Mouse (Mus musculus): Measurements from ENCODE around the gene Abcg8. TPM values are rescaled to one million over a fixed set of nuclear protein-coding genes. Genes with fewer than 3 reads are reported as not detected.
A peak's percentile ranks its signal among the peaks of the same experiment; 100 is the strongest.

Gene Abcg8
- total and polyA plus RNA-seq, 2 experiments, result 65.5 to 115 TPM

GRCm38 (mm10) chr17:84665053-84665452 is 11.0 kb upstream of the Abcg8 start:
- H3K4me3 ChIP-seq (ENCODE audit: insufficient read depth, low read depth, low read length), result no peak overlapping the region
- no peak for DNase-seq (ENCODE audit: extremely low read depth, low read depth, low spot score)
- WGBS, result 76% methylated on average over 10 of the region's 10 CpGs
- H3K36me3 ChIP-seq (ENCODE audit: control insufficient read depth, insufficient read depth, low read length), result peaks cover 41% of the 10 kb centered on the region
- no peak overlapping the region for H3K27ac ChIP-seq (replicated peaks; ENCODE audit: insufficient read depth, low read depth, low read length)
- no peak overlapping the region for H3K9ac ChIP-seq (ENCODE audit: low read depth, low read length)
- no peaks in the 10 kb centered on the region for H3K79me2 ChIP-seq (ENCODE audit: control insufficient read depth, insufficient read depth, low read length)
- no peaks in the 10 kb centered on the region for H3K27me3 ChIP-seq (ENCODE audit: control insufficient read depth, insufficient read depth, low read length)
- no peaks in the 10 kb centered on the region for H3K4me1 ChIP-seq (ENCODE audit: control insufficient read depth, insufficient read depth, low read length)
- TF ChIP-seq CTCF (IDR thresholded peaks at IDR 0.05; ENCODE audit: low read depth, low read length) (no peak), POLR2A (IDR thresholded peaks at IDR 0.05; ENCODE audit: extremely low read depth, insufficient read depth, low read length) (no peak)

- 78% methylated on average over 9 of the region's 9 CpGs for WGBS
- Histone ChIP-seq H3K79me2 (ENCODE audit: control insufficient read depth, insufficient read depth, low read length) (no peaks in the 10 kb centered on the region), H3K4me3 (ENCODE audit: insufficient read depth, low read depth, low read length) (no peak overlapping the region), H3K27me3 (ENCODE audit: control insufficient read depth, insufficient read depth, low read length) (no peaks in the 10 kb centered on the region), H3K4me1 (ENCODE audit: control insufficient read depth, insufficient read depth, low read length) (no peaks in the 10 kb centered on the region), H3K9ac (ENCODE audit: low read depth, low read length) (no peak overlapping the region), H3K27ac (replicated peaks; ENCODE audit: insufficient read depth, low read depth, low read length) (no peak overlapping the region), H3K36me3 (ENCODE audit: control insufficient read depth, insufficient read depth, low read length) (peaks cover 47% of the 10 kb centered on the region)
- DNase-seq (ENCODE audit: extremely low read depth, low read depth, low spot score), result no peak
- TF ChIP-seq POLR2A (IDR thresholded peaks at IDR 0.05; ENCODE audit: extremely low read depth, insufficient read depth, low read length) (no peak), CTCF (IDR thresholded peaks at IDR 0.05; ENCODE audit: low read depth, low read length) (no peak)
Measured at GRCm38 (mm10) chr17:84665691-84666090, 10.4 kb upstream of the Abcg8 start.

GRCm38 (mm10) chr17:84667848-84668247 is 8.3 kb upstream of the Abcg8 start:
- H3K9ac ChIP-seq (ENCODE audit: low read depth, low read length), result no peak overlapping the region
- WGBS, result 89% methylated on average over 3 of the region's 3 CpGs
- no peak for DNase-seq (ENCODE audit: extremely low read depth, low read depth, low spot score)
- H3K27me3 ChIP-seq (ENCODE audit: control insufficient read depth, insufficient read depth, low read length), result no peaks in the 10 kb centered on the region
- peaks cover 49% of the 10 kb centered on the region for H3K36me3 ChIP-seq (ENCODE audit: control insufficient read depth, insufficient read depth, low read length)
- no peaks in the 10 kb centered on the region for H3K79me2 ChIP-seq (ENCODE audit: control insufficient read depth, insufficient read depth, low read length)
- no peak overlapping the region for H3K27ac ChIP-seq (replicated peaks; ENCODE audit: insufficient read depth, low read depth, low read length)
- TF ChIP-seq POLR2A (IDR thresholded peaks at IDR 0.05; ENCODE audit: extremely low read depth, insufficient read depth, low read length) (no peak), CTCF (IDR thresholded peaks at IDR 0.05; ENCODE audit: low read depth, low read length) (no peak)
- H3K4me3 ChIP-seq (ENCODE audit: insufficient read depth, low read depth, low read length), result no peak overlapping the region
- peaks cover 3% of the 10 kb centered on the region for H3K4me1 ChIP-seq (ENCODE audit: control insufficient read depth, insufficient read depth, low read length)

GRCm38 (mm10) chr17:84672376-84673369 is 3.4 kb upstream of the Abcg8 start:
- no peak overlapping the region for H3K9ac ChIP-seq (ENCODE audit: low read depth, low read length)

GRCm38 (mm10) chr17:84674048-84674447 is 2.1 kb upstream of the Abcg8 start:
- Histone ChIP-seq H3K27me3 (ENCODE audit: control insufficient read depth, insufficient read depth, low read length) (no peaks in the 10 kb centered on the region), H3K36me3 (ENCODE audit: control insufficient read depth, insufficient read depth, low read length) (peaks cover 56% of the 10 kb centered on the region), H3K4me1 (ENCODE audit: control insufficient read depth, insufficient read depth, low read length) (peaks cover 5% of the 10 kb centered on the region), H3K79me2 (ENCODE audit: control insufficient read depth, insufficient read depth, low read length) (no peaks in the 10 kb centered on the region), H3K9ac (ENCODE audit: low read depth, low read length) (no peak overlapping the region), H3K27ac (replicated peaks; ENCODE audit: insufficient read depth, low read depth, low read length) (no peak overlapping the region), H3K4me3 (ENCODE audit: insufficient read depth, low read depth, low read length) (no peak overlapping the region)
- TF ChIP-seq CTCF (IDR thresholded peaks at IDR 0.05; ENCODE audit: low read depth, low read length) (no peak), POLR2A (IDR thresholded peaks at IDR 0.05; ENCODE audit: extremely low read depth, insufficient read depth, low read length) (no peak)
- WGBS, result 88% methylated on average over 7 of the region's 7 CpGs
- DNase-seq (ENCODE audit: extremely low read depth, low read depth, low spot score), result no peak

More at GRCm38 (mm10) chr17:84672376-84673369, 3.4 kb upstream of the Abcg8 start:
- H3K27ac ChIP-seq (replicated peaks; ENCODE audit: insufficient read depth, low read depth, low read length), result no peak overlapping the region
- TF ChIP-seq POLR2A (IDR thresholded peaks at IDR 0.05; ENCODE audit: extremely low read depth, insufficient read depth, low read length) (no peak), CTCF (IDR thresholded peaks at IDR 0.05; ENCODE audit: low read depth, low read length) (no peak)
- peaks cover 55% of the 10 kb centered on the region for H3K36me3 ChIP-seq (ENCODE audit: control insufficient read depth, insufficient read depth, low read length)
- no peaks in the 10 kb centered on the region for H3K79me2 ChIP-seq (ENCODE audit: control insufficient read depth, insufficient read depth, low read length)
- peak; percentile 86 for DNase-seq (ENCODE audit: extremely low read depth, low read depth, low spot score)
- WGBS, result 52% methylated on average over 16 of the region's 16 CpGs
- H3K4me1 ChIP-seq (ENCODE audit: control insufficient read depth, insufficient read depth, low read length), result peaks cover 5% of the 10 kb centered on the region
- H3K27me3 ChIP-seq (ENCODE audit: control insufficient read depth, insufficient read depth, low read length), result no peaks in the 10 kb centered on the region
- no peak overlapping the region for H3K4me3 ChIP-seq (ENCODE audit: insufficient read depth, low read depth, low read length)

- no peak overlapping the region for H3K9ac ChIP-seq (ENCODE audit: low read depth, low read length)
- no peak overlapping the region for H3K4me3 ChIP-seq (ENCODE audit: insufficient read depth, low read depth, low read length)
- H3K36me3 ChIP-seq (ENCODE audit: control insufficient read depth, insufficient read depth, low read length), result peaks cover 47% of the 10 kb centered on the region
- no peak for DNase-seq (ENCODE audit: extremely low read depth, low read depth, low spot score)
- no peak overlapping the region for H3K27ac ChIP-seq (replicated peaks; ENCODE audit: insufficient read depth, low read depth, low read length)
- WGBS, result 88% methylated on average over 4 of the region's 4 CpGs
- H3K4me1 ChIP-seq (ENCODE audit: control insufficient read depth, insufficient read depth, low read length), result peaks cover 6% of the 10 kb centered on the region
- H3K27me3 ChIP-seq (ENCODE audit: control insufficient read depth, insufficient read depth, low read length), result no peaks in the 10 kb centered on the region
- no peaks in the 10 kb centered on the region; the same call in 1 of the 2 replicates for H3K79me2 ChIP-seq (ENCODE audit: control insufficient read depth, insufficient read depth, low read length)
- TF ChIP-seq CTCF (IDR thresholded peaks at IDR 0.05; ENCODE audit: low read depth, low read length) (no peak), POLR2A (IDR thresholded peaks at IDR 0.05; ENCODE audit: extremely low read depth, insufficient read depth, low read length) (no peak)
Measured at GRCm38 (mm10) chr17:84675204-84675603, 898 bp upstream of the Abcg8 start.

All from liver, adult 2 months (tissue).